Mouse (Mus musculus) heart, adult 9 months (tissue): ENCODE results near the gene Marc2.
A peak's percentile ranks its signal among the peaks of the same experiment; 100 is the strongest.

Experiments used
- DNase-seq, 2 experiments: peaks; one replicate each; pipeline ENCODE4 v3.0.0; 2022; ENCODE audit warnings: low spot score in 2 of 2

The Marc2 gene

DNA sequence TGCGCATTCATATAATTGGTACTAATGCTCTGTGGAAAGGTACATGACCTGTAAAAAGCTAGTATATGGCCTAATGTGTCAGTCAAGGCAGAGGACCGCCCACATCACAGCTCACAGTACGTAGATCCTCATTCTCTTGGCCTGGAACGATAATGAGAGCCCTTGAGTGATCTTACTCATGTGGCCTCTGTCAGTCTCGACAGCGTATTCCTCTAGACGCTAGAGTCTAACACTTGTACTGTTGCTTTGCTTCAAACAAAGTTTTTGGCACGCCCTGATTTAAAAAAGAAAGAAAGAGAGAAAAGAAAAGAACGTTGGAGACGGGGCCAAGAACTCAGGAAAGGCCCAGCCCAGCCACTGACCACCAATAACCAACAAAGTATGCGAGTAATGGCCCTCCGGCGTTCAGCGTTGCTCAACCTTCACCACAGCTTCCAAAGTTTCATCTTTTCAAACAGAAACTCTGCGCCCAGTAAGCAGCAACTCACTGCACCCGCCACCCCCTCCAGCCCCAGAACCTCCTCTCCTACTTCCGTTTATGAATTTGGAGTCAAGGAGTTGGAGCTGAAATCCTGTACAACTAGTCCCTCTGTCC lies 37.7 kb downstream of the Marc2 start:
- DNase-seq, result no peak

GRCm38 (mm10) chr1:184807627-184808417 lies 38.4 kb downstream of the Marc2 start:
- DNase-seq, result no peak

DNA sequence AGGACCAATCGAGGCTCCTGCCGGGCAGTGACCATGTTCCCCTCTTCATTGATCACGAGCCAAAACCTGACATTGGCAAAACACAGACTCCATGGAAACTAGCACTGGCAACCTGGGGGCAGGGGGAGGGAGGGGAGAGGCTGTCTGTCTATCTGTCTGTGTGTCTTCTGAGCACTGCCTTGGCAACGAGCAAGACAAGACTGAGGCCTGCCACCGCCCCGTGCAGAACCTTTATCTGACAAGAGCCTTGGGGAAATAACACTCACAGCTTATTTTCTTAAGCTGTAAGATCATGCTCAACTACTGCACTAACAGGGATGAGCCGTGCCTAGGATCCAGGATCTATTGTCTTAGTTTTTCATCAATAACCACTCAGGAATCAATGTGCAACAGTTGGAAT lies 39.1 kb downstream of the Marc2 start:
- DNase-seq, result no peak

DNA sequence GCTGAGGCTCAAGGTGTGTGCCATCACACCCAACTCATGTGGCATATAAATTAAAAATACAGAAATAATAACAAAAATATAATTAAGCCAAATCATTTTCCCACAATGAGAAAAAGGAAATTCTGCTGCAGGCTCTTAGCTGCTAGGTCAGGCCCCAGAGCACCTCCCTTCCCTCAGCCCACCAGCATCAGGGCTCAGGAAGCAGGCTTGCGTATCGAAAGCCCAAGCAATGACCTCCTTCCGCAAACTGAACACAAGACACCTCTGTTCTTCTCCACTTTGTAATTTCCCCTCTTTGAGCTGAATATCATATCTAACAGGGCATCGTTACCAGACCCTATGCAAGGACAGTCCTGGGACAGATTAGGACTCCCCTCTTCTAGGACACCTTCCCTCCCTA lies 40.5 kb downstream of the Marc2 start:
- DNase-seq, result no peak

GRCm38 (mm10) chr1:184793163-184793876 lies 52.9 kb downstream of the Marc2 start:
- peak in 1 of 2 experiments; percentile 19 for DNase-seq

- DNase-seq, result peak in 1 of 2 experiments; percentile 22
Observed at GRCm38 (mm10) chr1:184791109-184791508, 55.1 kb downstream of the Marc2 start.

- DNase-seq, result no peak
Observed at GRCm38 (mm10) chr1:184786376-184787151, 59.7 kb downstream of the Marc2 start.

DNA sequence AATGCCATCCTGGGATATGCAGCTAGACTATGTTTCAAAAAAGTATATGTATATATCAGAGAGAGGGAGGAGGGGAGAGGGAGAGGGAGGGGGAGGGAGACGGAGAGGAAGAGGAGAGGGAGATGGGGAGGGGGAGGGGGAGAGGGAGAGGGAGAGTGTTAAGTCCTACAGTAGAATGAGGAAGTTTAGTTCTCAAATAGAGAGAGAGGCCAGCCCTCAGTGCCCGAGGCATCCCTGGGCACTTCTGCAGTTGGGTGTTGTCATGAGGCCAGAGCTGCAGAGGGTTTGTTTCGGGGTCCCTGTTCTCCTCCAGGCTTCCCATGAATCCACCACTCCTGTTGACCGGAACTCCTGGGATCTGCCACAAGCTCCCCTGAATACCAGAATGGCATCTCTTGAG lies 62.6 kb downstream of the Marc2 start:
- no peak for DNase-seq

DNA sequence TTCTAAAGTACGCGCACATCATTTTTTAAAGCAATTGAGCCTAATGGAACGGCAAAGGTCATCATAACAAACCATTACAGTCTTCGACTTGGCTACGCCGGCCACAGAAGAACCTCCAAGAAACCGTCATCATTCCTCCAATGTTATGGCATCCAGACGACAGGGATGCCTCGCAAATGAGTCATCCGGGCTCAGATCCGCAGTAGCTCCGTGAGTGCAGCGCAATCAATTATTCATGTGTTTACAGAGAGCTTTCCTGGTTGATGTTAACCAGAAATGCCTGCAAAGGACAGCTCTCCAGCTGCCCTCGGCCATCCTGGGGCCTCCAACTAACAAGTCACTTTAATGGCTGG lies 64.1 kb downstream of the Marc2 start:
- DNase-seq, result peak; percentile 33 to 35

DNA sequence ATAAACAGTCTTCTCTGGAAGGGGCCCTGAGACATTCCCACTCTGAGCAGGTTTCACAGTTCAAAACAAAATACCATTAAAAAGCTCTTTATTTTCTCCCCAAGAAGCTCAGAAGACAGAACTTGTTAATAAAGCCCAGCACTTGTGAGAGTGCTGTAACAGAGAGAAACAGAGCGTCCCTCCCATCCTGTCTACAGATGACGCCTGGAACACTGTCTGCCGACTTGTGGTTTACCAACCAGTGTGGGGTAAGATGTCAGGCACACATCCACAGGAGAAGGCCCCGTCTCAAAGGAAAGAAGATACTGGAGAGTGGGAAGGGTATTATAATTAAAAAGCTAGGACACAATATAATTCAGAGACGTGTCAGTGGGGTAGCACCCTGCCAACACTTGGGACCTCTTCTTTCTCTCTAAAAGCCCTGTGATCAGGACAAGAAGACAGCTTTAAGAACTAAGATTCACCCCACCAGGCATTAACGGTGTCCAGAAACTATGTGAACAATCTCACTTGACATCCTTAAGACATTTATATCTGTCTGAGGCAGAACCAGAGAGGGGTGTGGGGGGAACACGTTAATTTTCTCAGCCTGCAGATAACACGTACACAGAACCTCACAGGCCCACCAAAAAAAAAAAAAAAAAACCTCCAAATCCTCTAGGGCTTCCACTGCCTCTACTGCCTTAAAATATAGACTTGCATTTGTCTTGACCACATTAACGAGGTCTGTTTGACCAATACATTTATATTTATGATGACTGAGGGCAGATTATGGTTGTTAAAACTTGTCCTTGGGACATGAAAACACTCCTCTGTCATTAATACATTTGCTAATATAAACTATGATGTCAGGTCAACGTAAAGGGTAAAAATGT lies 64.7 kb downstream of the Marc2 start:
- DNase-seq, result no peak

DNA sequence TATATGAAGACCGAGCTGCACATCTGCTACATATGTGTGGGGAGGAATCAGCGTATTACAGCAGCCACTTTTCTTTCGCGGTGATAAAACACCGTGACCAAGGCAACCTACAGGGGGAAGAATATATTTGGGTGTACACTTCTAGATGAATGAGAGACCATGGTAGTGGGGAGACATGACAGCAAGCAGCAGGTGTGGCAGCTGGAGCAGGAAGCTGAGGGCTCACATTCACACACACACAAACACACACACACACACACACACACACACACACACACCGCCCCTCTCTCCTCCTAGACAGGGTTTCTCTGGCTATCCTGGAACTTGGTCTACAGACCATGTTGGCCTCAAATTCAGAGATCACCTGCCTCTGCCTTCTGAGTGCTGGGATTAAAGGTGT lies 68.1 kb downstream of the Marc2 start:
- DNase-seq, result no peak

GRCm38 (mm10) chr1:184777061-184777795 lies 69.0 kb downstream of the Marc2 start:
- DNase-seq, result no peak

- no peak for DNase-seq
Observed at GRCm38 (mm10) chr1:184775289-184775688, 71.0 kb downstream of the Marc2 start.

GRCm38 (mm10) chr1:184771891-184772249 lies 74.4 kb downstream of the Marc2 start:
- DNase-seq, result no peak

- DNase-seq, result peak; percentile 68 to 81
Observed at GRCm38 (mm10) chr1:184771202-184771890, 74.9 kb downstream of the Marc2 start.

DNA sequence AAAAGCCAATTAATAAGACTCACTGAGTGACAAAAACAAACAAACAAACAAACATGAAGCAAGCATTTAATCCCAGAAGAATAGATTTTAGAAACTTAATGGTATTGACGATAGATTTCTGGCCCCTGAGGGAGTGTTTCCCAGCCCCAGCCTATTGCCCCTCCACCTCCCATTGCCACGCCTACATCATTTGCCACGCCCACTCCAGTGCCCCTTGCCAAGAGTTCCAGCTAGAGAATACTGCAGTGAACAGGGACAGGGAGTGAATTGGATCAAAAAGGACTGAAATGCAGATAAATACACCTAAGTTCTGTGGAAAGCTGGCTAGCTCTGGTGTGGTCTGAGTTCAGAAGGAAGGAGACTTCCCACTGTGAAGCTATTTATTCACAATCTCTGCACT lies 82.4 kb downstream of the Marc2 start:
- no peak for DNase-seq
